8 mouse cellular contexts compared by ENCODE assay signal in the genomic region with DNA sequence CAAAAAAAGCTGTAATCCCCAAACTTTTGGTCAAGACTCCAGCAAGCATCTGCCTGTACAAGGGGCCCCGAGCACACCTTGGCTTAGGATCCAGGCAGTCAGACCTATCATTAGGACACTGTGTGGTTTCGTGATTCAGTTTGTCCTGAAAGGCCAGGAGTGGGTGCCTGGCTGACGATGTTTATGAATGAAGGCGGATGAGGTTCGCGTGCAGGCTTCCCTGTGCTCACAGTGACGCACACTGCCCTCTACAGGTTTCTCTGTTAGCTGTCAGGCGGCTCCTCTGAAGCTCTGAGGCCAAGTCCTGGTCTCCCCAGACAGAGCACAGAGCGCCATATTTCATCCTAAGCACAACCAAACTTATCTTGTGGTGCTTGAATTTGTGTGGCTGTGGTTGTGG. TPM values are rescaled to one million over a fixed set of nuclear protein-coding genes. Genes with fewer than 3 reads are reported as not detected.
DNase-seq lines count a peak whose midpoint lies in the region; ATAC-seq lines count a peak whose summit lies in the region.

No protein-coding gene starts in this region.

- H3K9ac ChIP-seq in hindbrain, embryonic 13.5 days = peak overlapping the region; percentile 80

- peak overlapping the region; percentile 62 for H3K4me3 ChIP-seq in hindbrain, embryonic 13.5 days

- H3K27ac ChIP-seq in hindbrain, embryonic 13.5 days = peak overlapping the region; percentile 90

- H3K9me3 ChIP-seq in hindbrain, embryonic 13.5 days = no peaks in the 10 kb centered on the region

- no peaks in the 10 kb centered on the region for H3K36me3 ChIP-seq in hindbrain, embryonic 13.5 days

- 1% methylated on average over 9 of the region's 9 CpGs for WGBS in hindbrain, embryonic 13.5 days

- peak; percentile 15 for ATAC-seq in hindbrain, embryonic 13.5 days (ENCODE audit: low FRiP score)

- peaks cover 26% of the 10 kb centered on the region for H3K27me3 ChIP-seq in hindbrain, embryonic 13.5 days

- peaks cover 37% of the 10 kb centered on the region for H3K4me1 ChIP-seq in hindbrain, embryonic 13.5 days (replicated peaks)

- peak overlapping the region; percentile 95 for H3K4me2 ChIP-seq in hindbrain, embryonic 13.5 days

- DNase-seq in R1 (ENCODE audit: low read depth, low spot score) = peak; percentile 92
- peak; percentile 90 for DNase-seq in cerebellum, postnatal 14 days
- peak; percentile 54 to 75 for DNase-seq in frontal cortex, postnatal 14 days (ENCODE audit: low spot score in 2 of 2)
- DNase-seq in layer of hippocampus, postnatal 25 days (ENCODE audit: extremely low spot score in 1 of 2, low spot score in 1 of 2) = peak; percentile 48 to 71
- peak; percentile 90 for DNase-seq in lung, postnatal 25 days (ENCODE audit: low spot score)
- DNase-seq in retina, embryonic 14.5 days (ENCODE audit: low spot score) = peak; percentile 95
- DNase-seq in thymus, postnatal 4 days = peak; percentile 88

RNA-seq across cellular contexts. Expression of a gene that starts 1.0 kb away (rescaled TPM):
- polyA plus RNA-seq in hindbrain, embryonic 13.5 days (2015; fragmentation: Nextera tagmentation; extraction: Ambion mirVana) = 3.6 TPM in 2 replicates
- total RNA-seq in layer of hippocampus, postnatal 25 days (2021) = under 1 TPM; 0.71 to 0.77 TPM

RNA-seq across cellular contexts. Expression of a gene that starts 2.2 kb away (rescaled TPM):
- not detected in 2 replicates for polyA plus RNA-seq in hindbrain, embryonic 13.5 days (2015; fragmentation: Nextera tagmentation; extraction: Ambion mirVana)
- not detected for total RNA-seq in layer of hippocampus, postnatal 25 days (2021)

RNA-seq across cellular contexts. Expression of a gene that starts 4.4 kb away (rescaled TPM):
- polyA plus RNA-seq in hindbrain, embryonic 13.5 days (2015; fragmentation: Nextera tagmentation; extraction: Ambion mirVana) = not detected in 2 replicates
- total RNA-seq in layer of hippocampus, postnatal 25 days (2021) = not detected

RNA-seq across cellular contexts. Expression of a gene that starts 9.6 kb away (rescaled TPM):
- not detected in 2 replicates for polyA plus RNA-seq in hindbrain, embryonic 13.5 days (2015; fragmentation: Nextera tagmentation; extraction: Ambion mirVana)
- not detected for total RNA-seq in layer of hippocampus, postnatal 25 days (2021)

RNA-seq across cellular contexts. Expression of a gene that starts 19.4 kb away (rescaled TPM):
- not detected in 2 replicates for polyA plus RNA-seq in hindbrain, embryonic 13.5 days (2015; fragmentation: Nextera tagmentation; extraction: Ambion mirVana)
- total RNA-seq in layer of hippocampus, postnatal 25 days (2021) = not detected

Comparison
In these comparisons a context has a peak if more than half of its experiments do, and no peak if none do; other contexts are left out.
1. Peak in every context shown above with its lines: DNase-seq, ATAC-seq, H3K4me3 ChIP-seq and H3K27ac ChIP-seq.